Mouse (Mus musculus) kidney, adult 2 months (tissue): ENCODE results near the gene Ankdd1a.

Source experiments
- CTCF ChIP-seq: fragments of 200-500 bp; conservative IDR thresholded peaks from 2 replicates; pipeline ENCODE4 v1.5.1; 2011; ENCODE audit warnings: low read depth, mild to moderate bottlenecking, control low read depth, low read length, moderate library complexity, mixed read lengths; ENCODE audit not compliant: insufficient read depth, insufficient read length
- POLR2A ChIP-seq: fragments of 200-500 bp; IDR thresholded peaks from one replicate; pipeline ENCODE4 v1.6.1; 2011; ENCODE audit warnings: low read depth, low read length, control low read depth

- no peak for TF ChIP-seq CTCF
- TF ChIP-seq POLR2A = no peak
Observed at GRCm38 (mm10) chr9:65502721-65503505, 17.1 kb downstream of the Ankdd1a start.
